Mouse (Mus musculus) c-Kit-positive CD71-positive TER-119-positive erythroid progenitor cells, embryonic 14.5 days (primary cell): ENCODE measurements at regions not wholly inside any gene's neighbourhood (a gene's known extent, or its start where the extent isn't known, plus 50 kb on each side); places are given as distances from the start of the nearest gene placed in this dataset.
"Not testable (repeated sequence)": the region's sequence is repeated elsewhere in the genome, so short reads cannot be mapped to it uniquely, and the experiment has no call there.

Experiments
- DNase-seq: peaks from one replicate; pipeline ENCODE4 v3.0.0-alpha.2; 2013; ENCODE audit warnings: low spot score

- not testable (repeated sequence) for DNase-seq
These were observed 308.2 kb upstream of the Gm21863 start for GRCm38 (mm10) chr12:19646071-19646470.

GRCm38 (mm10) chr12:19668541-19668940 lies 285.8 kb upstream of the Gm21863 start:
- DNase-seq: not testable (repeated sequence)

- peak; percentile 0 for DNase-seq
These were observed 283.7 kb upstream of the Gm21863 start for GRCm38 (mm10) chr12:19670636-19671035.
